In the genomic region with DNA sequence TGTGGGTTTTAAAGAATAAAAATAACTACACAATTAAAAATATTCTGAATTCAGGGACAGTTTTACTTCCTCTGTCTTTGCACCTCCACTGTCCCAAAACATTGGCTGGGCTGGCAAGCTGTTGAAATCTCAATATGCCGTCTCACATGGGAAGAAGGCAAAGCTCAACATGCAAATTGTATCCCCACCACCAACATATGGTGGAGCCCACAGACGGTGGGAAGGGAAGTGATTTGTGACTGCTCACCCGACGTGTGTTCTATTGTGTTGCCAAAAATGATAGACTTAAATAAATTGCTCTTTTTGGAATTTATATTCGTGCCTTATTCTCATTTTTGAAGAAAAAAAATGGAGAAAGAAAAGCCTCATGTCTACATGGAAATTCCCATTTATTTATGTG, we compare ENCODE assay signal across 26 mouse cellular contexts.
"Had no signal": no experiment of that assay in that cellular context is flagged by ENCODE, and none has a peak within 500 bp of the region (broad histone marks: within the 10 kb centered on the region; RNA-seq: fewer than 3 reads in every experiment).

No protein-coding gene starts in this region.

- ATAC-seq: hindbrain, embryonic 16.5 days; inflammation-experienced regulatory T-cells, adult 6 months; intestine, embryonic 15.5 days; intestine, postnatal 0 days; liver, postnatal 0 days had no signal

- H3K4me1 ChIP-seq: heart, embryonic 10.5 days; heart, embryonic 12.5 days; hindbrain, embryonic 12.5 days; liver, embryonic 13.5 days; liver, embryonic 15.5 days had no signal

- H3K4me2 ChIP-seq: heart, embryonic 12.5 days; hindbrain, embryonic 12.5 days; hindbrain, embryonic 14.5 days; intestine, embryonic 15.5 days; limb, embryonic 12.5 days; liver, embryonic 11.5 days; liver, embryonic 13.5 days; liver, embryonic 15.5 days had no signal

- H3K9ac ChIP-seq: heart, embryonic 12.5 days; hindbrain, embryonic 12.5 days; hindbrain, embryonic 14.5 days; intestine, embryonic 15.5 days; limb, embryonic 12.5 days; liver, embryonic 13.5 days; liver, embryonic 15.5 days; liver, postnatal 0 days had no signal

- H3K36me3 ChIP-seq: heart, embryonic 10.5 days; heart, embryonic 12.5 days; hindbrain, embryonic 10.5 days; hindbrain, embryonic 12.5 days; intestine, embryonic 15.5 days; limb, embryonic 10.5 days; limb, embryonic 12.5 days; liver, embryonic 13.5 days; liver, embryonic 15.5 days had no signal

- H3K4me3 ChIP-seq: heart, embryonic 10.5 days; heart, embryonic 12.5 days; hindbrain, embryonic 10.5 days; hindbrain, embryonic 12.5 days; intestine, embryonic 15.5 days; layer of hippocampus, adult 2 months; left cerebral cortex, adult 2 months; limb, embryonic 10.5 days; limb, embryonic 12.5 days; liver, embryonic 13.5 days; liver, embryonic 15.5 days had no signal

- H3K27me3 ChIP-seq: heart, embryonic 12.5 days; hindbrain, embryonic 12.5 days; intestine, embryonic 15.5 days; liver, embryonic 13.5 days; liver, embryonic 15.5 days had no signal

- H3K27ac ChIP-seq: heart, embryonic 10.5 days; hindbrain, embryonic 10.5 days; hindbrain, embryonic 12.5 days; hindbrain, embryonic 14.5 days; intestine, embryonic 15.5 days; layer of hippocampus, adult 2 months; left cerebral cortex, adult 2 months; limb, embryonic 10.5 days; limb, embryonic 12.5 days; liver, embryonic 13.5 days; liver, embryonic 15.5 days had no signal

- DNase-seq: gastrocnemius, postnatal 14 days; heart, adult 18-20 months; heart, postnatal 10 days; heart, postnatal 4 days; kidney, adult 18-20 months; kidney, adult 8-10 months; kidney, postnatal 10 days; kidney, postnatal 25 days; liver; liver, embryonic 13.5 days; liver, postnatal 0 days had no signal

- H3K9me3 ChIP-seq: heart, embryonic 10.5 days; heart, embryonic 12.5 days; hindbrain, embryonic 10.5 days; hindbrain, embryonic 12.5 days; intestine, embryonic 15.5 days; limb, embryonic 10.5 days; limb, embryonic 12.5 days; liver, embryonic 13.5 days; liver, embryonic 15.5 days had no signal
